Mouse (Mus musculus): Measurements from ENCODE around the gene Gm13696. TPM values are rescaled to one million over a fixed set of nuclear protein-coding genes. Genes with fewer than 3 reads are reported as not detected.

The Gm13696 gene
- total RNA-seq, 2 experiments from 2014 or later = 0.52 to 0.74 TPM

GRCm38 (mm10) chr2:84022905-84023304 is 50.0 kb downstream of the Gm13696 start:
- peak; percentile 17 to 27 for DNase-seq
- intact Hi-C loops (cut with DNase I) = no loop called here

- DNase-seq = no peak
- intact Hi-C loops (cut with DNase I) = no loop called here
Observed at GRCm38 (mm10) chr2:84023319-84023718, 50.4 kb downstream of the Gm13696 start.

Other genes with a start within 250 kb of the Gm13696 start
- gene Itgav, start 248.7 kb upstream of the Gm13696 start, total RNA-seq (2021) = 10 to 100 TPM; 39.4 to 48.9 TPM
- 1 to 10 TPM in 1 of 2 experiments, under 1 TPM in 1; 0.84 to 1.6 TPM for gene Fam171b, start 160.5 kb upstream of the Gm13696 start, total RNA-seq (2021)
- gene Zswim2, start 31.9 kb upstream of the Gm13696 start, total RNA-seq (2021) = not detected
- gene Gm13698, start 17.4 kb upstream of the Gm13696 start, total RNA-seq (2021) = under 1 TPM; 0.52 to 0.74 TPM
- gene Gm13693, start 11.6 kb upstream of the Gm13696 start, total RNA-seq (2021) = under 1 TPM; 0.52 to 0.74 TPM
- under 1 TPM; 0.52 to 0.74 TPM for gene Gm13695, start 5.8 kb upstream of the Gm13696 start, total RNA-seq (2021)
- under 1 TPM; 0.52 to 0.74 TPM for gene Gm13694, start 5.8 kb downstream of the Gm13696 start, total RNA-seq (2021)
- gene Gm13697, start 11.6 kb downstream of the Gm13696 start, total RNA-seq (2021) = under 1 TPM; 0.52 to 0.74 TPM
- gene Gm13691, start 17.4 kb downstream of the Gm13696 start, total RNA-seq (2021) = under 1 TPM; 0.52 to 0.74 TPM

Data from gastrocnemius, postnatal 36 days (tissue).